In genomic region chr3:38907676-38908425, GRCm38 (mm10) we compare ENCODE assay signal across 12 mouse cellular contexts. TPM values are rescaled to one million over a fixed set of nuclear protein-coding genes. Genes with fewer than 3 reads are reported as not detected.
A peak's percentile ranks its signal among the peaks of the same experiment; 100 is the strongest.
DNase-seq lines count a peak whose midpoint lies in the region; ATAC-seq and TF ChIP-seq lines count a peak whose summit lies in the region.
"Had no signal": no experiment of that assay in that cellular context is flagged by ENCODE, and none has a peak within 500 bp of the region (broad histone marks: within the 10 kb centered on the region; RNA-seq: fewer than 3 reads in every experiment).

No protein-coding gene starts in this region.

- no peak overlapping the region for H3K9ac ChIP-seq in heart, embryonic 13.5 days
- peak overlapping the region; percentile 17; the same call in 1 of the 2 replicates for H3K9ac ChIP-seq in forebrain, embryonic 13.5 days
- peak overlapping the region; percentile 30; the same call in 1 of the 2 replicates for H3K9ac ChIP-seq in midbrain, embryonic 11.5 days (ENCODE audit: low read length)
- H3K9ac ChIP-seq: liver, postnatal 0 days had no signal

- H3K4me1 ChIP-seq in heart, embryonic 13.5 days = peaks cover 29% of the 10 kb centered on the region
- peaks cover 34% of the 10 kb centered on the region for H3K4me1 ChIP-seq in forebrain, embryonic 13.5 days
- H3K4me1 ChIP-seq in midbrain, embryonic 11.5 days (ENCODE audit: control insufficient read depth, insufficient read depth, low read length) = peaks cover 29% of the 10 kb centered on the region

- H3K27ac ChIP-seq in heart, embryonic 13.5 days (replicated peaks) = no peak overlapping the region
- H3K27ac ChIP-seq in forebrain, embryonic 13.5 days = peak overlapping the region; percentile 46
- peak overlapping the region; percentile 45 for H3K27ac ChIP-seq in midbrain, embryonic 11.5 days (ENCODE audit: low read depth, low read length)
- H3K27ac ChIP-seq: gastrocnemius, adult 2 months; left cerebral cortex, adult 2 months had no signal

- TF ChIP-seq CTCF in brain, embryonic 14.5 days (IDR thresholded peaks at IDR 0.05; ENCODE audit: borderline replicate concordance, extremely low read depth, insufficient read depth, insufficient read length) = no peak

- peaks cover 5% of the 10 kb centered on the region; the same call in 1 of the 2 replicates for H3K36me3 ChIP-seq in heart, embryonic 13.5 days
- H3K36me3 ChIP-seq in forebrain, embryonic 13.5 days (ENCODE audit: poor library complexity, severe bottlenecking) = peaks cover 4% of the 10 kb centered on the region; the same call in 1 of the 2 replicates
- no peaks in the 10 kb centered on the region for H3K36me3 ChIP-seq in midbrain, embryonic 11.5 days (ENCODE audit: control insufficient read depth, insufficient read depth, low read length)

- peak overlapping the region; percentile 21 for H3K4me3 ChIP-seq in heart, embryonic 13.5 days
- H3K4me3 ChIP-seq in forebrain, embryonic 13.5 days = peak overlapping the region; percentile 13
- 0 out of 2 replicates have a peak overlapping the region, but pooled peaks have one; percentile 7 for H3K4me3 ChIP-seq in midbrain, embryonic 11.5 days (ENCODE audit: low read depth, low read length)
- H3K4me3 ChIP-seq: gastrocnemius, adult 2 months; left cerebral cortex, adult 2 months had no signal

- 36% methylated on average over 14 of the region's 14 CpGs for WGBS in heart, embryonic 13.5 days
- WGBS in forebrain, embryonic 13.5 days = 22% methylated on average over 14 of the region's 14 CpGs
- 22% methylated on average over 14 of the region's 14 CpGs for WGBS in midbrain, embryonic 11.5 days

- no peak for TF ChIP-seq POLR2A in brain, embryonic 14.5 days (IDR thresholded peaks at IDR 0.05; ENCODE audit: borderline replicate concordance, extremely low read depth, insufficient read depth, insufficient read length, poor library complexity, severe bottlenecking)

- no peak for DNase-seq in heart, postnatal 14 days
- DNase-seq in brain, embryonic 14.5 days (ENCODE audit: low read depth) = peak; percentile 62
- DNase-seq in midbrain, embryonic 11.5 days (ENCODE audit: low spot score, missing footprints) = peak; percentile 88
- DNase-seq in frontal cortex, postnatal 10 days (ENCODE audit: low spot score in 2 of 2) = no peak
- DNase-seq in layer of hippocampus, adult 9-11 months = no peak
- DNase-seq in gastrocnemius, adult 8-10 months (ENCODE audit: low spot score in 2 of 2) = no peak
- DNase-seq: gastrocnemius, adult 2 months; liver, postnatal 0 days; right cerebral cortex, postnatal 25 days had no signal

- no peaks in the 10 kb centered on the region for H3K27me3 ChIP-seq in heart, embryonic 13.5 days (replicated peaks)
- H3K27me3 ChIP-seq in forebrain, embryonic 13.5 days = no peaks in the 10 kb centered on the region
- H3K27me3 ChIP-seq in midbrain, embryonic 11.5 days (ENCODE audit: control insufficient read depth, insufficient read depth, low read length) = no peaks in the 10 kb centered on the region

- intact Hi-C loops in heart, postnatal 14 days (cut with DNase I) = no loop called here

- H3K9me3 ChIP-seq in heart, embryonic 13.5 days = no peaks in the 10 kb centered on the region
- H3K9me3 ChIP-seq in forebrain, embryonic 13.5 days (replicated peaks) = no peaks in the 10 kb centered on the region
- H3K9me3 ChIP-seq in midbrain, embryonic 11.5 days (ENCODE audit: control insufficient read depth, low read length) = no peaks in the 10 kb centered on the region

- peak overlapping the region; percentile 57 for H3K4me2 ChIP-seq in heart, embryonic 13.5 days
- H3K4me2 ChIP-seq in forebrain, embryonic 13.5 days = peak overlapping the region; percentile 48
- peak overlapping the region; percentile 12 for H3K4me2 ChIP-seq in midbrain, embryonic 11.5 days

- no peak for ATAC-seq in heart, embryonic 13.5 days (ENCODE audit: extremely low read depth, insufficient number of reproducible peaks, low FRiP score, low TSS enrichment)
- ATAC-seq in forebrain, embryonic 13.5 days = no peak; the same call in 1 of the 2 replicates
- peak; percentile 53 for ATAC-seq in midbrain, embryonic 11.5 days (ENCODE audit: low FRiP score)
- ATAC-seq: liver, postnatal 0 days had no signal

RNA-seq across cellular contexts. Expression of gene Fat4, which starts 21.1 kb away (rescaled TPM):
- 2.8 and 3.1 TPM in 2 replicates for polyA plus RNA-seq in heart, embryonic 13.5 days (2015; fragmentation: Nextera tagmentation; extraction: Ambion mirVana)
- total RNA-seq in heart, postnatal 14 days (2021) = 10 to 100 TPM; 12.4 to 14.2 TPM
- polyA plus RNA-seq in brain, embryonic 14.5 days (2012; rRNA removed) = 13.9 and 20.9 TPM in 2 replicates
- polyA plus RNA-seq in forebrain, embryonic 13.5 days (2015; fragmentation: Nextera tagmentation; extraction: Ambion mirVana) = 9.7 TPM in 2 replicates
- 9.3 and 10.3 TPM in 2 replicates for polyA plus RNA-seq in midbrain, embryonic 11.5 days (2014; fragmentation: Nextera tagmentation; extraction: Ambion mirVana)
- 1 to 10 TPM; 1.6 to 2.6 (median 2.0) TPM for total RNA-seq in gastrocnemius, adult 8-10 months (2022)

Comparison
In these comparisons a context has a peak if more than half of its experiments do, and no peak if none do; other contexts are left out.
1. DNase-seq: peak in brain, embryonic 14.5 days (single experiment) and midbrain, embryonic 11.5 days (single experiment); none in heart, postnatal 14 days (0 of 2), frontal cortex, postnatal 10 days (0 of 2), layer of hippocampus, adult 9-11 months (single experiment) and gastrocnemius, adult 8-10 months (0 of 2).
2. Peak in every context shown above with its lines, with median percentiles within 50 percentile points of each other: H3K4me2 ChIP-seq and H3K4me3 ChIP-seq.